Mouse (Mus musculus): ENCODE measurements around the gene Abhd14a. TPM values are rescaled to one million over a fixed set of nuclear protein-coding genes. Genes with fewer than 3 reads are reported as not detected.

Abhd14a gene
- polyA plus RNA-seq, 1 experiment from 2014 or later = 16.2 TPM

DNA sequence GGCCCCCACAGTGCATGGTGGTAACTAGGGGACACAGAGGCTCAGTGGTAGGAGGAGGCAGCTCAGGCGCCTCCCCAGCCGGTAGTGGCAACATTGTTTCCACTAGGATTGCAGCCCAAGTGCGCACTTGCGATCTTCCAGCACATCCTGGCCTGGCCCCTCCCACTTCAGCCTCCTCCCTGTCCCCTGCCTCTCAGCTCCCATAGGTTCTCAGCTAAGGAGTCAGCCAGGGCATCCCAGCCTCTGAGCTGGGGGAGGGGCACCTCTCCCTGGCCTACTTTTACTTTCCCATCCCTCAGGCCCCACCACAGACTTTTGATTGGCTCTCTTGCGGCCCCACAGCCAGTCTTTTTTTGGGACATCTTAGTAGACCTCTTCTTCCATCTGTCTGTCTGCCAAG is 24.4 kb upstream of the Abhd14a start:
- 63% methylated on average over 5 of the region's 5 CpGs for WGBS (ENCODE audit: insufficient replicate concordance)
- DNase-seq = peak; percentile 46
- peak overlapping the region; percentile 29; the same call in 1 of the 2 replicates for H3K4me2 ChIP-seq (ENCODE audit: low read depth, low read length)

GRCm38 (mm10) chr9:106470991-106471750 is 23.7 kb upstream of the Abhd14a start:
- peak overlapping the region; percentile 29; the same call in 1 of the 2 replicates for H3K4me2 ChIP-seq (ENCODE audit: low read depth, low read length)
- TF ChIP-seq EP300 (IDR thresholded peaks at IDR 0.05; ENCODE audit: low read depth) = no peak
- no peak for TF ChIP-seq CTCF (IDR thresholded peaks at IDR 0.05; ENCODE audit: low read depth)
- no peaks in the 10 kb centered on the region for H3K9me3 ChIP-seq (ENCODE audit: low read length)
- WGBS (ENCODE audit: insufficient replicate concordance) = 72% methylated on average over 14 of the region's 14 CpGs
- no peak overlapping the region for H3K27ac ChIP-seq (ENCODE audit: low read depth)
- H3K27me3 ChIP-seq (ENCODE audit: insufficient read depth, low read length) = peaks cover 1% of the 10 kb centered on the region; the same call in 1 of the 2 replicates
- DNase-seq = no peak
- peaks cover 5% of the 10 kb centered on the region for H3K4me1 ChIP-seq (ENCODE audit: insufficient read depth)
- no peak overlapping the region for H3K9ac ChIP-seq (replicated peaks)
- no peaks in the 10 kb centered on the region for H3K36me3 ChIP-seq (replicated peaks; ENCODE audit: insufficient read depth, low read length)
- H3K4me3 ChIP-seq (ENCODE audit: low read depth, low read length) = no peak overlapping the region
- no peak for ATAC-seq

More for the DNA sequence above, 24.4 kb upstream of the Abhd14a start:
- H3K9me3 ChIP-seq (ENCODE audit: low read length) = no peaks in the 10 kb centered on the region
- H3K4me1 ChIP-seq (ENCODE audit: insufficient read depth) = peaks cover 8% of the 10 kb centered on the region
- no peak overlapping the region for H3K4me3 ChIP-seq (ENCODE audit: low read depth, low read length)
- H3K27ac ChIP-seq (ENCODE audit: low read depth) = peak overlapping the region; percentile 34
- no peak for TF ChIP-seq CTCF (IDR thresholded peaks at IDR 0.05; ENCODE audit: low read depth)
- TF ChIP-seq EP300 (IDR thresholded peaks at IDR 0.05; ENCODE audit: low read depth) = no peak
- no peak for ATAC-seq
- no peak overlapping the region for H3K9ac ChIP-seq (replicated peaks)
- no peaks in the 10 kb centered on the region for H3K36me3 ChIP-seq (replicated peaks; ENCODE audit: insufficient read depth, low read length)
- H3K27me3 ChIP-seq (ENCODE audit: insufficient read depth, low read length) = no peaks in the 10 kb centered on the region

DNA sequence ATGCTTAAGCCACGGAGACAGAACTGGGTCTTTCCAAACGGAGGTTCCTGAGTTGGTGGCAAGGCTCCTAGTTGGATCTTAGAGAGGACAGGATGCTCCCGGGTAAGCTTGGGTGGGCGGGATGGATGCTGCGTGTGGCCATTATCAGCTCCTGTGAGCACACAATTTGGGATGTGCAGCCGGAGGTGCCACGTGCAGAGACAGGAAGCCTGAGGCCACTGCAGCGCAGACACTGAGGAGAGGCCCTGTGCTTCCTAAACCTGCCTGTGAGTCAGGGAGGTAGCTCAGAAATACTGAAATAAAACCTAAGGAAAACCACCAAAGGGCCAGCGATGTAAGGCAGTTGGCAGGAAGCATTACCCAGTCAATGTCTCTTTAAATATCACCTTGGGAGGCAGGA is 22.3 kb upstream of the Abhd14a start:
- Histone ChIP-seq H3K9me3 (ENCODE audit: low read length) (no peaks in the 10 kb centered on the region), H3K4me2 (ENCODE audit: low read depth, low read length) (no peak overlapping the region), H3K4me1 (ENCODE audit: insufficient read depth) (0 out of 2 replicates have a peak, but pooled peaks cover 7% of the 10 kb centered on the region), H3K36me3 (replicated peaks; ENCODE audit: insufficient read depth, low read length) (no peaks in the 10 kb centered on the region), H3K27me3 (ENCODE audit: insufficient read depth, low read length) (peaks cover 15% of the 10 kb centered on the region), H3K9ac (replicated peaks) (no peak overlapping the region), H3K4me3 (ENCODE audit: low read depth, low read length) (no peak overlapping the region), H3K27ac (ENCODE audit: low read depth) (no peak overlapping the region)
- DNase-seq (no peak), ATAC-seq (no peak)
- WGBS (ENCODE audit: insufficient replicate concordance) = 37% methylated on average over 9 of the region's 9 CpGs
- no peak for TF ChIP-seq CTCF (IDR thresholded peaks at IDR 0.05; ENCODE audit: low read depth)
- TF ChIP-seq EP300 (IDR thresholded peaks at IDR 0.05; ENCODE audit: low read depth) = no peak

DNA sequence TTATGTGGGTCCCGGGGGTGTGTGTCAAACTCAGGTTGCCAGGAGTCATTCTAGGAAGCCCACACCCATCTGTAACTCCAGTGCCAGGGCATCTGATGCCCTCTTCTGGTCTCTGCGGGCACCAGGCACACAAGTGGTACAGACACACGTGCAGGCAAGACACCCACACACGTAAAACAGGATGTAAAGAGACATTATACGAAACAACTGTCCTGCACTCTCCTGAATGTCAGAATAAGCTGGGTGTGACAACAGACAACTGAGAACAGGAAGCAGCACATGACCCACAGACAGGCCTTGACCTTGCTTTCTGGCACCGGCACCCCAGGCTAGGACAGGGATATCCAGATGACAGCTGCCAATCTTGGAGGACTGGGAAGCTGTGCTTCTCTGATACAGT is 21.8 kb upstream of the Abhd14a start:
- Histone ChIP-seq H3K4me2 (ENCODE audit: low read depth, low read length) (no peak overlapping the region), H3K9me3 (ENCODE audit: low read length) (no peaks in the 10 kb centered on the region), H3K4me3 (ENCODE audit: low read depth, low read length) (no peak overlapping the region), H3K4me1 (ENCODE audit: insufficient read depth) (0 out of 2 replicates have a peak, but pooled peaks cover 9% of the 10 kb centered on the region), H3K27me3 (ENCODE audit: insufficient read depth, low read length) (peaks cover 20% of the 10 kb centered on the region), H3K27ac (ENCODE audit: low read depth) (no peak overlapping the region), H3K9ac (replicated peaks) (no peak overlapping the region), H3K36me3 (replicated peaks; ENCODE audit: insufficient read depth, low read length) (no peaks in the 10 kb centered on the region)
- 40% methylated on average over 6 of the region's 6 CpGs for WGBS (ENCODE audit: insufficient replicate concordance)
- no peak for ATAC-seq
- DNase-seq = no peak
- TF ChIP-seq EP300 (IDR thresholded peaks at IDR 0.05; ENCODE audit: low read depth) (no peak), CTCF (IDR thresholded peaks at IDR 0.05; ENCODE audit: low read depth) (peak; percentile 20; the same call in 1 of the 2 replicates)

- Histone ChIP-seq H3K9me3 (ENCODE audit: low read length) (no peaks in the 10 kb centered on the region), H3K4me3 (ENCODE audit: low read depth, low read length) (no peak overlapping the region), H3K4me1 (ENCODE audit: insufficient read depth) (0 out of 2 replicates have a peak, but pooled peaks cover 9% of the 10 kb centered on the region), H3K4me2 (ENCODE audit: low read depth, low read length) (no peak overlapping the region), H3K27ac (ENCODE audit: low read depth) (no peak overlapping the region), H3K27me3 (ENCODE audit: insufficient read depth, low read length) (peaks cover 24% of the 10 kb centered on the region), H3K36me3 (replicated peaks; ENCODE audit: insufficient read depth, low read length) (no peaks in the 10 kb centered on the region), H3K9ac (replicated peaks) (no peak overlapping the region)
- ATAC-seq (no peak), DNase-seq (no peak)
- WGBS (ENCODE audit: insufficient replicate concordance) = 80% methylated on average over 7 of the region's 7 CpGs
- no peak for TF ChIP-seq EP300 (IDR thresholded peaks at IDR 0.05; ENCODE audit: low read depth)
Measured at GRCm38 (mm10) chr9:106467746-106468145, 20.3 kb upstream of the Abhd14a start.

GRCm38 (mm10) chr9:106466721-106467120 is 19.2 kb upstream of the Abhd14a start:
- Histone ChIP-seq H3K4me1 (ENCODE audit: insufficient read depth) (0 out of 2 replicates have a peak, but pooled peaks cover 9% of the 10 kb centered on the region), H3K36me3 (replicated peaks; ENCODE audit: insufficient read depth, low read length) (no peaks in the 10 kb centered on the region), H3K27ac (ENCODE audit: low read depth) (no peak overlapping the region), H3K4me2 (ENCODE audit: low read depth, low read length) (no peak overlapping the region), H3K4me3 (ENCODE audit: low read depth, low read length) (no peak overlapping the region), H3K27me3 (ENCODE audit: insufficient read depth, low read length) (peaks cover 24% of the 10 kb centered on the region), H3K9me3 (ENCODE audit: low read length) (no peaks in the 10 kb centered on the region), H3K9ac (replicated peaks) (no peak overlapping the region)
- DNase-seq (no peak), ATAC-seq (no peak)
- TF ChIP-seq CTCF (IDR thresholded peaks at IDR 0.05; ENCODE audit: low read depth) = no peak
- no peak for TF ChIP-seq EP300 (IDR thresholded peaks at IDR 0.05; ENCODE audit: low read depth)
- WGBS (ENCODE audit: insufficient replicate concordance) = 77% methylated on average over 6 of the region's 6 CpGs

Data from liver, postnatal 0 days (tissue).